Mouse (Mus musculus) CH12.LX (cell line): ENCODE measurements at regions not wholly inside any gene's neighbourhood (a gene's known extent, or its start where the extent isn't known, plus 50 kb on each side); places are given as distances from the start of the nearest gene placed in this dataset.

Experiments used
- CHD1 ChIP-seq: IDR thresholded peaks from 2 replicates; pipeline ENCODE4 v1.6.1; 2012; ENCODE audit warnings: low read depth, low read length, improper control_type of control experiment, inconsistent platforms
- CTCF ChIP-seq, 2 experiments: IDR thresholded peaks in 1 of 2; conservative IDR thresholded peaks in 1 of 2; 2 replicates each; pipeline ENCODE4 v1.5.1; 2011 to 2012; ENCODE audit warnings: low read depth in 2 of 2, low read length in 2 of 2, improper control_type of control experiment in 1 of 2, inconsistent platforms in 1 of 2, mild to moderate bottlenecking in 1 of 2, moderate library complexity in 1 of 2
- E2F4 ChIP-seq: IDR thresholded peaks from 2 replicates; pipeline ENCODE4 v1.6.1; 2011; ENCODE audit warnings: low read depth, low read length, improper control_type of control experiment; ENCODE audit not compliant: insufficient replicate concordance
- EP300 ChIP-seq: IDR thresholded peaks from 2 replicates; pipeline ENCODE4 v1.6.1; 2011; ENCODE audit warnings: low read length, improper control_type of control experiment
- GABPA ChIP-seq: IDR thresholded peaks from 2 replicates; pipeline ENCODE4 v1.6.1; 2012; ENCODE audit warnings: low read depth, low read length, improper control_type of control experiment, inconsistent platforms; ENCODE audit not compliant: insufficient replicate concordance
- MAX ChIP-seq: IDR thresholded peaks from 2 replicates; pipeline ENCODE4 v1.6.1; 2011; ENCODE audit warnings: low read length, improper control_type of control experiment
- MAZ ChIP-seq: IDR thresholded peaks from 2 replicates; pipeline ENCODE4 v1.6.1; 2012; ENCODE audit warnings: low read depth, mild to moderate bottlenecking, inconsistent platforms, low read length, improper control_type of control experiment, moderate library complexity
- MXI1 ChIP-seq: IDR thresholded peaks from 2 replicates; pipeline ENCODE4 v1.6.1; 2011; ENCODE audit warnings: mild to moderate bottlenecking, low read depth, low read length, improper control_type of control experiment
- POLR2AphosphoS2 ChIP-seq: IDR thresholded peaks from 2 replicates; pipeline ENCODE4 v1.6.1; 2011; ENCODE audit warnings: low read depth, low read length, improper control_type of control experiment
- SMC3 ChIP-seq: IDR thresholded peaks from 2 replicates; pipeline ENCODE4 v1.6.1; 2011; ENCODE audit warnings: low read depth, low read length, improper control_type of control experiment
- ZKSCAN1 ChIP-seq: IDR thresholded peaks from 2 replicates; pipeline ENCODE4 v1.6.1; 2012; ENCODE audit warnings: low read depth, inconsistent platforms, low read length, improper control_type of control experiment, borderline replicate concordance
- ZMIZ1 ChIP-seq: IDR thresholded peaks from 2 replicates; pipeline ENCODE4 v1.6.1; 2012; ENCODE audit warnings: low read depth, mild to moderate bottlenecking, inconsistent platforms, low read length, improper control_type of control experiment
- ZNF384 ChIP-seq: IDR thresholded peaks from 2 replicates; pipeline ENCODE4 v1.6.1; 2012; ENCODE audit warnings: low read depth, low read length, improper control_type of control experiment, inconsistent platforms

GRCm38 (mm10) chr2:115036205-115036604 lies 381.4 kb upstream of the Dph6 start:
- TF ChIP-seq MAZ (no peak), CTCF (conservative IDR thresholded peaks at IDR 0.05 in 1 of 2, IDR thresholded peaks at IDR 0.05 in 1 of 2; ENCODE audit: low read depth in 2 of 2, low read length in 2 of 2) (no peak), ZMIZ1 (no peak), ZNF384 (no peak), EP300 (no peak), CHD1 (no peak), MXI1 (no peak), ZKSCAN1 (no peak), GABPA (no peak), SMC3 (no peak), E2F4 (no peak), POLR2AphosphoS2 (no peak), MAX (no peak)
